Mouse (Mus musculus) effector memory CD4-positive, alpha-beta T cell, adult 7 months (primary cell): Measurements from ENCODE around the gene Pcsk2. TPM values are rescaled to one million over a fixed set of nuclear protein-coding genes. Genes with fewer than 3 reads are reported as not detected.

Experiments used
- polyA plus RNA-seq: library from polyadenylated mRNA; unstranded; fragments of 100-300 nt; shearing (Covaris generic); gene quantifications from one replicate; pipeline ENCODE4 v1.2.1, GENCODE M21; 2017

The Pcsk2 gene
- polyA plus RNA-seq, result not detected

DNA sequence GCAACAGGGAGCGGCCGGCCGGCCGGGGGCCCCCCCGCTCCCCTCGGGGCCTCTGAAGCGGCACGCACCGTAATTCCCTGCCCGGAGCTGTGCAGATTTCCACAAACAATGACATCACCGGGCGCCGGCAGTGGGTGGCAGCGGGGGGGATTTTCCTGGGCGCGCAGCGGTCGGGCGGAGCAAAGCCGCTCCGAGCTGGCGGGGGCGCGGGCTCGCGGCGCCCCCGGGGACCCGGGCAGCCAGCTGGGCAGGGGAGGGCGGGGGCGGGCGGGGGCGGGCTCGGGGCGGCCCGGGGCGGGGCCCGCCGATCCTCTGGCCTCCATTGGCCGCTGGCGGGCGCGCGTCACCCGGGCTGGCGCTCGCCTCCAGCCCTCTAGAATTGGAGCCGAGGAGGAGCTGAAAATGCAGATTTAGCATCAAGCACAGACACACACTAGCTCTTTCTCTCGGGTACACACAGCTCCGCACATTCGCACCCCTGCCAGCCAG lies at the start of gene Pcsk2:
Pcsk2 (plus strand) TSS at position 399 of the 489 bp plus-strand sequence.

GRCm38 (mm10) chr2:143862484-143863231 lies 316.7 kb downstream of the Pcsk2 start, which contains the start of gene Bfsp1:
Bfsp1 (minus strand) TSS chr2:143863173.

